Mouse (Mus musculus) 3T3-L1 (cell line): ENCODE measurements around the gene Iqcj.

Source experiments
- DNase-seq: peaks from one replicate; pipeline ENCODE4 v3.0.0-alpha.2; 2015; ENCODE audit warnings: low read depth, low spot score

Iqcj gene

DNA sequence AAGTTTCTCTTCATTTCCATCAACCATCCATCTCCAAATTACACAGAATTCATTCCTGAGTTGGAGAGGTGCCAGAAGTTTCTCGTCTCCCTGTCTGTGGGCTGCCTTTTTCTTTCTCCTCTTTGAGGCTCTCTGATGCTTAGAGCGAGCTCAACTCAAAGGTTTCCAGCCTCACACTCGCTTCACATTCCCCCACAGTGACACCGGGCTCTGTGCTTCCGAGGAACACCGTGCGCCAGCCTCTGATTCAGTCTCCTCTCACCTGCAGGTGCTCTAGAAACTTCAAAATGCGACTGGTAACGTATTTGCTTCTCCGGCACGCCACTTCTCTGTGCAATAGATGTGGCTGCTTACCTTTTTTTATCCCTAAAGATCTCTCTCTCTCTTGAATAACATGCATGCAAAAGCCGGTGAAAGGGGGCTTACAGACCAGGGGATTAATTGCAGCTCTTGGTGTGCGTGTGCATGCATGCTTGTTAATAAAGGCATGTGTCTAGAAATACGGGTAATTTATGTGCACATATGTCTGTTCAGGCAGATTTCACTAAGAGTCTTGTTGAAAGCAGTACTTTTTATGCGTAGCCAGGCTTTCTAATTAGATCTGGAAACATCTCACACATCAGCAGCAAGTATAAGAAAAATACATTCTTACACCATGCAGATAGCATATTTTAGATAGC lies at the start of gene Iqcj, which contains the start of gene Iqschfp:
Iqcj (plus strand) TSS at position 195 of the 680 bp plus-strand sequence.
Iqschfp (plus strand) TSS at position 207 of the 680 bp plus-strand sequence.
- no peak for DNase-seq

DNA sequence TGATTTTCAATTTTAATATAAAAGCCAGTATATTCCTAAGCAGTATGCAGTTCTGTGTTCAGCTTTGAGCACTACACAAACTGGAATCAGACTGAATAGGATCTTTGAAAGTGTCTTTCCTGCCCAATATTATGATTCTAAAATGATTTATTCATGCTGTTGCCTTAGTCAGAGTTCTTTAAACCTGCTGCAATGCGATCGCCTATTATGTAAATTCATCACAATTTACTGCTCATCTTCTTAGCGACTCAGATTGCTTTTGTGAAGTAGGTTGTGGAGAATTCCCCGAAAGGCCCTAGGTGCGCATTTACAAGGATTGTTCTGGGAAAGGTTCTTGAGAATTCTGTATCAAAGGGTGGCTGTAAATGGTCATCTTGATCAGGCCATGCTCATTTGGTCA lies 39.6 kb upstream of the Iqcj start:
- DNase-seq = no peak

DNA sequence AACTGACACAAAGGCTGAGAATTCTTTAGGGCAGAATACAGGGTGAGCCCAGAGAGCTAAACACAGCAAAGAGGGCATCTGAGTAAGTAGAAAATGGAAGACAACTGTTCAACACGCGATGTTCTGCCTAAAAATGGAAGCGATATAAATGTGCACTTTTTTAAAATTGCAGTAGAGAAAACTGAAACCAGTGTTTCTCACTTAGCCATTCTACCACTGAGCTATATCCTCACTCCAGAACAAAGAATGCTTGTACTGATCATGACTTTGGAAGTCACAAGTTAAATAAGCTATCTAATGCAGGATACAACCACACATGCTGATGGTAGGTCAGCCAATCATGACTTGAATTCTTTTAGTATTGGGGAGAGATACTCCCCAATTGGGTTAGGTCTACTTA lies 30.5 kb upstream of the Iqcj start:
- no peak for DNase-seq

DNA sequence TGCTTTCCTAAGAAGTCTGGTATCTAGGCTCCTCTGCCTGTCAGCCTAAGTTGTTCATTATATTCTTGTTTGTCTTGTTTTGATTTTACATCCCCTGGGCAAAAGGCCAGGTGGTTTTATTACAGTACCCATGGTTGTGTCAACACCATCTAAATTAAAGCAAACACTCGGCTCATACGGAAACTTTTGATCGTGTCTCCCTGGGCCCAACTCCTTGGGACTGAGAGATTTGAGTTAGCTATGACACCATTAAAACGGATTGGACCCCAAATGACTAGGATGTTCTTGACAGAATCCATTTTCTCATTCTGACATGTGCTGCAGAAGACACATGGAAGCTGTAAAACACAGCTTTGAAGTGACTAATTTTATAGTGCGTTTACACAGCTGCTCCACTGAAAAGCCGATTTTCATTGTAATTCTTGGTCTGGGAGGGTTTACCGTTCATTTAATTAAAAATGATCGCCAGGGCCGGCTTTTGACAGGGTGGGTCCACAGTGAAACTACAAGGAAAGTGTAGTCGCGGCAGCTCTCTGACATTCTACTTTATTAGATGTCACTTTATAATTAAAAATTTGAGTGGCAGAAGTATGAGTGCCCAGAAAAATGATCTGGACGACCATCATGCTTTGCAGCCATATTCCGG lies 24.5 kb upstream of the Iqcj start:
- DNase-seq = no peak

DNA sequence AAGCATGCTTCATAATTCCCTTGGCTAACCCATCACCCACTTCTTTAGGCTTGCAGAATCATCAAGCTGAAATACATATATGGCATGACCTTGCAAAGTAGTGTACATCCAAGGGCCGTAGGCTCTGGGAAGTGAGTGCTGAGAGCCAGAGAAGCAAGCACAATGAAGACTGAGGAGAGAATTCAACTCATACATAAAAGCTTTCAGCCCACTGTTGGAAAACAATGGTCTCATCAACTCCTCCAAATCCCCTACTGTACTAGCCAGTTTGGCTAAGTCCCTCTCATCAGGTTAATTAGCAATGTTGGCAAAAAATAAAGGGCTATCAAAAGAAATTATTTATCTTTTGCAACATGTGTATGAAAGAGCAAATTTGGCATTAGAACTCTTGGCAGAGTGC lies 22.6 kb upstream of the Iqcj start:
- no peak for DNase-seq

DNA sequence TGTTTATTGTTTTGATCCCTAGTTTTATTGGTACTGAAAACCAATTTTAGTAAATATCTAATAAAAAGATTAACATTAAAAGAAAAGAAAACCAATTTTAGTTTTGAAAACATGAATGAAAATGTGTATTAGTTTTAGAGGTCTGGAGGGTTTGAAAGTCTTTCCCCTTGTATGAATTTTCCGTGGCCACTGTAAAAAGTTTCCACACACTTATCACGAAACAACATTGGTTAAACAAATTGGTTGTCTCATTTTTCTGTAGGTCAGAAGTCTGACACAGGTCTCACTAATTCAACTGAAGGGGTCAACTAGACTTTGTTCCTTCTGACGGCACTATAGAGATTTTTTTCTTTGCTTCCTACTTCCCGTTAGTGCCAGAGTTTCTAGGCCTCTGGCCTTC lies 14.8 kb upstream of the Iqcj start:
- no peak for DNase-seq

DNA sequence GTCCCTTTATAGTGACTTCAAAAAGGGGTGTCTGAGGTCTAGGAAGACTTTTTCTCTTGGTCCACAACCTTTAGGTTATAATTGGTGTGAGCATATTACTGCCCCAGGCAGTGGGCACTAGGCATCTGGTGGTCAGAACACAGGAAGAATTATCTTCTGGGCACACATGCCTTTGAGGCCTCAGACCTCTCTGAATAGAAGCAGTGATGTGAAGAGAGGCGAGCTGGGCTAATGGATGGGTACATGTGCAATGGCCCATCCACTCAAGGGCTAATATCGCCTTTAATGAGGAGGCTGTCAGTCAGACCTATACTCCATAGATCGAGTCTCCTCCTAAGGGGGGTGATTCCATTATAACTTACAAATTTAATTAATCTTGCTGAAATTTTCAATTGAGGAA lies 7.7 kb upstream of the Iqcj start:
- DNase-seq = no peak

DNA sequence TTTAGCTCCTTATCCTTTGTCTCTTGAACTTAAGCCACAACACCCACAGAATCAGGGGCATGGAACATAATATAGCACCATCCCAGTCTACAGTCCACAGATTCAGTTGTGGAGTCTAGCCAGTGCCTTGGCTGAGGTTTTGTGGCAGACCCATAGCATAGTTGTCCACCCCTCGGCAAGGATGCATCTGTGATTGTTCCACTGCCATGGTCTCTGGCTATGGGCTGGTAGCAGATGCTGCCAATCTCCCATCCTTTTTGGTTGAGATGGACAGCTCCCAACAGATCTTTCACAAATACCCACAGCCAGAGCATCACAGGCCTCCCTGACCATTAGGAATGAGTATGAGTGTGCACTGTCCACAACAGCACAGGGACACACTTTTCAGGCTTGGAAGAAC lies 5.8 kb upstream of the Iqcj start:
- DNase-seq = no peak

DNA sequence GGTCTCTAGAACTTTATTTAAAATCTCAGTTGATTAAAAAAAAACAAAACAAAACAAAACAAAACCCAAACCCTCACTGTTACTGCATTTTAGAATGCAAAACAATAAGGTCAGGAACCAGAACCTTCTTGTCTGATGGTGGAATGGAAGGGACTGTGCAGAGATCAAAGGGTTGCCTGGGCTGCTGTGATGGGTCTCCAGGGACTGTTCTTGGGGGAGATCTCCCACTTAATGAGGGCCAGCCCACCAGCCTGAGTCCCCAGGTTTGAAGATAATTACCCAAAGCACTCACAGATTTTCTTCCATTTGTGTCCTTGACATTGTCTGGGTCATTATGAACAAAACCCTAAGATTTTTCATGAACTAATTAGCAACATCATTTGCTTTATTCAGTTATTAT lies 4.8 kb upstream of the Iqcj start:
- DNase-seq = no peak

DNA sequence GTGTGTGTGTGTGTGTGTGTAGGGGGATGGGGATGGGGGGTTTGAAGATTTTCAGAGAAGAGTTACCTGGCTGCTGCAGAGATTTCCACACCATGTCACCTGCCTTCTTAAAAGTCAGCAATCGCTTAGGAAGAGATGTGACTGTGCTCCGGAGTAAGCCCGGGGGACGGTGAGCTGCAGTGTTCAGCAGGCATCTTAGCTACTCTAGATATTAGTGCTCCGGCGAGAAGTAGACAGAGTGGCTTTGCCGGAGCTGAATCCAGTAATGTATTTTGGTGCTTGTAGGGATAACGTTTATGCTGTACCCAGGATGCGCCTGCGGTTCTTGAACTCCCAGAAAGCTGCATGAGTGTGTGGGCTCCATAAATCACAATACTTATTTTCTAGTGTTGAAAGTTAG lies 748 bp downstream of the Iqcj start:
- no peak for DNase-seq

DNA sequence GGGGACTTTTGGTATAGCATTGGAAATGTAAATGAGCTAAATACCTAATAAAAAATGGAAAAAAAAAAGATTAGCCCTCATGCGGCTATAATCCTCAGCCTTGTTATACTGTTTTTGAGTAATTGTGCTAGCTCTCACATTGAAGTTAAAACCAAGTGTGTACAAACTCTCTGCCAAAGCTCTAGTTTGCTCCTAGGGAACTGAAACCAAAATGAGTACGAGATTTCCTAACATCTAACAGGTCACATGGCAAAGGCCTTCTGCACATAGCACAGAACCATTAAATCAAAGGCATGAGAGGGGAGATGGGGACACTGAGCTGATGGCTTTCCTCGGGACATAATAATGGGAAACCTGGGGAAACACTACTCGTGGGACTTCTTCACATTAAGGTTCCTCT lies 10.5 kb downstream of the Iqcj start:
- no peak for DNase-seq

DNA sequence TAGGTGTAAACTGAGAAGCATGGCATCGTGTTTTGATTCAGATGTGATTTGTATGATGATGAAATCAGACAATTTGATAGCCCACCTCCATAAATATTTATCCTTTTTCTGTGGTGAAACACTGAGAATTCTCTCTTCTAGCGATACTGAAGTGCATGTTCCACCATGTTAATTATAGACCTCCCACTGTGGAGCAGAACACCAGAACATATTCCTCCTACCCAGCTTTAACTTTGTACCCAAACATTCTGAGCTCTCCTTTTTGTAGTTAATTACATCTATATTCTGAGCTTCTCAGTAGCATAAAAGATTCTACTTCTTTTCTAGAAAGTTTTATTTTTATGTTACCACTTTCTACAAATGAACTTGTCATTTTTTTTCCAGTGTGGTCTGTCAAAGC lies 16.6 kb downstream of the Iqcj start:
- no peak for DNase-seq

DNA sequence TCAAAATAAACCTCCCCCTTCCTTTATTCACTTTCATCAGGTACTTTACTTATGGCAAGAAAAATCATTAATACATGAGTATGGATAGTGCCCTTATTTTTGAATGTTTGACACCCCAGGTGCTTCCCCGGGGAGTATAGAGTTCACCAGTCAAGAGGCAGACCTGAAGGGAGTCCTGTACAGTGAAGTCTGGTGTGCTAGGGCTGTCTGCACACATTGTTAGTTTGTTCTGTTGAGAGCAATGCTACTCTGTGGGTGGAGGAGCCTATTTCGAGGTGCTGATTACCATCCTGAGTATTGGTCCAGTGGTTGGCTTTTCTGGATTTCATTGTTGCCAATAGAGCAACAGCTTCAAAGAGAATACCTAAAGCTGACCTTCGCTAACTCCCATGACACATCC lies 26.1 kb downstream of the Iqcj start:
- no peak for DNase-seq

DNA sequence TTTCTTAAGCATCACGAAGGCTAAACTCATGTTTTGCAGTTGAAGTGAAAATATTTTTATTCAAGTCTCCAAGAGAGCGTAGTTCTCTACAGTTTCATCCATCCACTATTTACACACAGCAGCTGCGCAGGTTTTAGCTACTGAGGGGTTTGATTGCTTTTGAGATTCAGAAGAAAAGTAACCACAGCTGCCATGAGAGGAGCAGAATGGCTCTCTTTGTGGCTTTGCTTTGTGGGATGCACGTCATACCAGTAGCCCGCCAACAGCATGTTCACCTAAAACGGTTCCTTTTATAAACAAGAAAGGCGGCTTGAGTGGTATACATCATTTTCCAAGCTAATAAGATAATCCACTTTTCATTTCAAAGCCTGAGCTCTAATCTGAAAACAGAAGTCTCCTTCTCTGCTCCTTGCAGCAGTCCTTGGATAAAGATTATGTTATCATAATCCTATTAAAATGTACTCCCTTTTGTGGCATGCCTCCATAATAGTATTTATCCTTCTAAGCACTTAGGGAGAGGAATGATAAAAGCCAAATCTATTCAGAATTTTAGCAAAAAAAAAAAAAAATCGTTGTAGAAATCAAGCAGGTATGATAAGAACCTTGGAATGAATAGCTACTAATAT lies 26.7 kb downstream of the Iqcj start:
- DNase-seq = no peak

DNA sequence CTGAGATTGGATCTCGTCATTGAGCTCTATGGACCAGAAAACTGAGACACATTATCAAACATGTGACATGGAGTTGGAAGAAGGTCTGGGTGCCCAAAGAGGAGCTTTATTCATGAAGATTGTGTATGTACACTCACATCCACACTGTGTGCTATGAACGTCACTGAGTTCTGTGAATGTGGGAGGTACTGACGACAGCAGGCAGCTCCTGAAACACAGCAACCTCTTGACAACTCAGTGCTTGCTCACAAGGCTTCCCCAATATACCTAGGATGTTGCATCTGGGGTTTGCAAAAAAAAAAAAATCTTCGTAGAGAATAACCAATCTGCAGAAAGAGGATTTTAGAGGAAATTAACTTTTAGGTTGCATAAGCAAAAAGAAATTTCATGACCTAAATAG lies 31.1 kb downstream of the Iqcj start:
- DNase-seq = no peak

DNA sequence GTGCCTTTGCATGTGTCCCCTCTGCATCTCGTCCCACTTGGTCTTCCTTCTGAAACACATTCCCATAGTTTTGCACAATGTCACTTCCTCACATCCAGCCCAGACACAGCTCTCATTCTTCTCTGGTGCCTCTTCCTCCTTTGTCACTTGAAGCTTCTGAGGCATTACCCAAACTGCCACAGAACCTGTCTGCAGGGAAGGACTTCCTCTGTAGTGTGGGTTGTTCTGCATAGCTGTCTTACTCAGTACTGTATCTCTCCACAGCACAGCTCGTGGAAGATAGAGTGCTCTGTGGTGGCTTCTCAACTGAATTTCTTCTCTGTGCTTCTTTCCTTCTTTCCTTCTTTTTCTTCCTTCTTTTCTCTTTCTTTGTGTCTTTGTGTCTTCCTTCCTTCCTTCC lies 33.4 kb downstream of the Iqcj start:
- DNase-seq = no peak

DNA sequence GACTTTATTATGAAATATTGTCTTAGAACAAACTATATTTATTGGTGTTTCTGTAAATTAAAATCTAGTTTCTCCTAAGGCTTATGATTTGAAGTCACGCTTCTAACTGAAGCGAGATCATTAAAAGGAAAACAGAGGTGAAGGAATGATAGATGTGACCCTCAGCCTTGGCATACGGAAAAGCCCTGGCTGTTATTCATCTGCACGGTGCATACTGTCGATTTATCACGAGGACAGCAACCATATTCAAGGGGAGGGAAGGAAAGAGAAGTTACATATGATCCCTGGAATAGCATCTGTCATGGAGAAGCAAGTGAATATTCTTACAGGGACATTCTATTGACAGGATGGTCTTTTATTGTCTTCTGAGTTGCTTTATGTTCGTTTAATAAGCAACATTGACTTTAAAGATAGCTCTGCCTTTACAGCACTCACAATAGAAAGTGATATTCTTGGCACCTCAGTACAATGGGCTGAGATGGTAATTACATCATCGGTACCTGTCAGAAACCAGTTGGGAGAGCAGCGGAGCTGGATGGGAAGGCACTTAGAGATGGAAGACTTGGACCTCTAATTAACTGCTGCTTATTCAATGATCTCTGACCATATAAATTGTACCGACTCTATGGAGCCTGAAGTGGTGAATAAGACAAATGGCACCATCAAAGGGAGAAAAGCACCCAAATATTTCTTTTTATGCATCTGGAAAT lies 38.6 kb downstream of the Iqcj start:
- DNase-seq = no peak

DNA sequence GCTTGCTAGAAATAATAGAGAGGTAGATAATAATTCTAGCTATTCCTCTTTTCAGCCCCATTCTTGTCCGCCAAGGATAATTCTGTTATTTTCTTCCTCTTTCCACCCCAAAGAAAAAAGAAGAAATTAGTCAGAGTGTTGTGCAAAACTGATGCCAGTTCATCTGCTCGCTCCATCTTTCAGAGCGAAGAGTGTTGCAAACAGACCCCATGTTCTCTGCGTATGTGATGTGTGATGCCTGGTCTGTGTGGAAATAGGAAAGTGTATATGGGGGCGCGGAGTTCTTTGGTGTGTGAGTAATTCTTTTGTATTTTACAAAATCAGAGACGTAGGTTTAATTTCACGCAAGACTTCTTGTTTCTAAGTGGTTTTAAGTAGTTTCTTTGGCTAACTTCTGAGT lies 39.2 kb downstream of the Iqcj start:
- no peak for DNase-seq

DNA sequence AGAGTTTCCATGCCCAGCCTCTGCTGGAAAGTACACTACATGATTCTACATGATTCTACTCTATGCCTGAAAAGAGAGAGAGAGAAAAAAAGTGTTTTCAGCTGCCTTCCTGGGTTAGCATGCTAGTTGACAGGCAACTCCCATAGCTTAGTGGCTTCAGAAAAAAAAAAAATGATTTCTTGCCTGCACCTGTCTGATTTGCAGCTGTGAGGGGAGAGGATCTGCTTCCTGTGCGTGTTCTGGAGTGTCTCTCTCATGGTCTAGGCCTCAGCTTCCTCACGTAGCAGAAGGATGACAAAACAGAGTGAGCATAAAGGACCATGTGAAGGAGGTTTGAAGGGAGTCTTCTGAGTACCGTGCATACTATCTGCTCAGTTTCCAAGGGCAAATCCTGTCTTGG lies 39.9 kb downstream of the Iqcj start:
- no peak for DNase-seq

DNA sequence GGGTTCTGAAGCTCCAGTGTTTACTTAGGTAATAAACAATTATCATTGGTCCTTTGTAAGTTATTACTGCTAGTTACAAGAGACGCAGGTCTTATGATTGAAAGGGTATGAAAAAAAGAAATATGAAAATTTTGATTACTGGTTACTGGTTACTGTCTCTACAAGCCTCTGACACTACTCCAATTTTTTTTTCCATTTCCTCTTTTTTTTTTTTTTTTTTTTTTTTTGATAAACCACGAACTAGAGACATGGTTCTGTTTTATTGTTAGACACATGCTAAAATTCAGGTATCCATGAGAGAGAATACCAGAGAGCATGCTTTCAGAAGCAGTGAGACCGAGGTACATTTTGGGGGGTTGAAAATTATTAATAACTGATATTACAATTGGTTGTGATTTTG lies 43.8 kb downstream of the Iqcj start:
- DNase-seq = no peak

DNA sequence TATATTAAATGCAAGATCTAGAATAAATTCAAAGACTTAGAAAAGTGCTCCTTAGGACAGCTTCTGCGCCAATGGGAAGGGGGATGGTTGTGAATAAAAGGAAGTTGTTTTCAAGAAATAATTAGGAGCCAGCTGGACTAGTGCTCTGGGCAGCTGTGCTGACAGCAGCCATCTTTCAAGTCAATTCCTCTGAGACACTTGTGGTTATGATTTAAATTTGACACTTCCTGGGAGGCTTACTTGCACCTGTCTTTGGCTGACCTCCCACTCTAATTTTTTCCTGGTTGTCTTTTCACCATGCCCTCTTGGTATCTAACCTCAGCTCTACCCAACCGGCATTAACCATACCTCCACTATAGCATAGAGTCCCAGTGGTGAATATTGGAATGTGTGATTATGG lies 55.0 kb downstream of the Iqcj start:
- DNase-seq = no peak

DNA sequence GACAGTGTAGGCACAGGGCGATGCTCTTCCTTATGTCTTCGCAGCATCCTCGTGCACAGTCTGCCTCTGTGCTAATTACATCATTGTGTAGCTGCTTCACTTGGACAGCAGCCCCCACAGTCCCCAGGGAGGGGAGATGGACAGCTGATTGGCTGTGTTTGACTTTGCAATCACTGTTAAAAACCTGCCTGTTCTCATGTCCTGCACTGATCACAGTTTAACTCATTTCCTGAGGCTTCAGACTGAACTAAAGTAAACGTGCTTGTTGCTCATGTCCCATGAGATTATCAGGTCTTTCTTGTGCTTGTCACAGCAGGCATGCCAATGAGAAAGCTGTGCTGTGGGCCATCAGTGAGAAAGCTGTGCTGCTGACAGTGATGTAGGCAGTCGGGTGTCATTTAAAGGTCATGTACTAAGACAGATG lies 60.5 kb downstream of the Iqcj start:
- no peak for DNase-seq
